Mouse (Mus musculus) midbrain, embryonic 11.5 days (tissue): ENCODE measurements at regions not wholly inside any gene's neighbourhood (a gene's known extent, or its start where the extent isn't known, plus 50 kb on each side); places are given as distances from the start of the nearest gene placed in this dataset.

Experiments used
- ATAC-seq: fragments of 200-750 bp; cut with Nextera tagmentation; 2 replicates; pipeline ENCODE4 v1.8.0; 2017; ENCODE audit warnings: moderate TSS enrichment, moderate library complexity; ENCODE audit not compliant: low FRiP score
- DNase-seq: peaks from one replicate; pipeline ENCODE4 v3.0.0; 2015; ENCODE audit warnings: low spot score; ENCODE audit errors: missing footprints
- H3K27ac ChIP-seq: fragments of 300-500 bp; sonication (generic); 2 replicates; pipeline ENCODE4 v1.5.1; 2014; ENCODE audit warnings: low read depth, low read length
- H3K27me3 ChIP-seq: fragments of 300-500 bp; sonication (generic); 2 replicates; pipeline ENCODE4 v1.6.1; 2014; ENCODE audit warnings: mild to moderate bottlenecking, low read length, moderate library complexity, mixed read lengths; ENCODE audit not compliant: control insufficient read depth, insufficient read depth
- H3K36me3 ChIP-seq: fragments of 300-500 bp; sonication (generic); 2 replicates; pipeline ENCODE4 v1.6.1; 2014; ENCODE audit warnings: mild to moderate bottlenecking, low read length, moderate library complexity, mixed read lengths; ENCODE audit not compliant: control insufficient read depth, insufficient read depth
- H3K4me1 ChIP-seq: fragments of 300-500 bp; sonication (generic); 2 replicates; pipeline ENCODE4 v1.6.1; 2014; ENCODE audit warnings: low read length; ENCODE audit not compliant: control insufficient read depth, insufficient read depth
- H3K4me2 ChIP-seq: fragments of 300-500 bp; sonication (generic); 2 replicates; pipeline ENCODE4 v1.6.1; 2014; ENCODE audit warnings: mild to moderate bottlenecking, moderate library complexity
- H3K4me3 ChIP-seq: fragments of 300-500 bp; sonication (generic); 2 replicates; pipeline ENCODE4 v1.5.1; 2014; ENCODE audit warnings: low read depth, low read length
- H3K9ac ChIP-seq: fragments of 300-500 bp; sonication (generic); 2 replicates; pipeline ENCODE4 v1.6.1; 2014; ENCODE audit warnings: low read length
- H3K9me3 ChIP-seq: fragments of 300-500 bp; sonication (generic); 2 replicates; pipeline ENCODE4 v1.6.1; 2016; ENCODE audit warnings: low read length; ENCODE audit not compliant: control insufficient read depth
- WGBS: fragments of 180-500 bp; shearing (Covaris S2); extraction: QIAGEN DNeasy Blood & Tissue Kit; methylation state at CpG from one replicate; pipeline ENCODE4 v1.1.7; 2014; 5-methylcytosine and 5-hydroxymethylcytosine counted together

DNA sequence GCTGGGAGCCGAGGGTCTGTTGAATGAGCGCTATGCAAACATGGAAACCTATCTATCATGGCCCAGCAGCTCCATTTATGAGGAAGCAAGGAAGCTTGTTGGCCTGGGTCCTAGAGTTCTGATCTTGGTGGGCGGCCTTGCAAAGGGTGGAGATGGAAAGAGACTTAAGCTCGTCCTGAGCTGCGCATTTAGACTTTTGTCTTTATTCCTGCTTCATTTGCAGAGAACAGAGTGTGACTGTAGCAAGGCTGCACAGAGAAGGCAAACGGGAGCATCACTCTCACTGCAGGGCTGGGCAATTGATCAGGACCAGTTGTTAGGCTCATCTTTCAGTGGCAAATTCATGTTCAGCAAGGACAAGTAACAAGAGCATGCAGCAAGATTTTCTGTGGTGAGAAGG lies 177.2 kb downstream of the Plod2 start:
- Histone ChIP-seq H3K27me3 (no peaks in the 10 kb centered on the region), H3K4me2 (no peak overlapping the region), H3K4me1 (peaks cover 5% of the 10 kb centered on the region; the same call in 1 of the 2 replicates), H3K4me3 (no peak overlapping the region), H3K36me3 (no peaks in the 10 kb centered on the region), H3K9me3 (no peaks in the 10 kb centered on the region), H3K9ac (no peak overlapping the region), H3K27ac (no peak overlapping the region)
- DNase-seq (no peak), ATAC-seq (no peak)
- WGBS, result 81% methylated on average over 6 of the region's 6 CpGs

DNA sequence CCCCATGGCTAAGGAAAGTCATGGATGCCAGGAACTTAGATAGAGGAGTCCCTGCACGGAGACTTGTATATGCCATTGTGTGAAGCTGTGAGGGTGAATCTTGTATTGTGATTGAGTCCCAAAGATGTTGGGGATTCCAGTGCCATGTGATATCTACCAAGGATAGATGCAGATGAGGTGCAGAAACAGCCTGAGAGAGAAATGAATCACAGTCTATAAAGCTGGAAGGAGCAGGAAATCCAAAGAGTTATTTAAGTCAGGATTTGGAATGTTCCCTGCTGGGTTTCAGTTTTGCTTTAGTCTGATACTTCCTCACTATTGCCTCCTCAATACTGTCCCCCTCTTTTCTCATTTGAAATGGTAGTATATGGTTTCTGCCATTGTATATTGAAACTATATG lies 186.8 kb downstream of the Plod2 start:
- Histone ChIP-seq H3K27me3 (no peaks in the 10 kb centered on the region), H3K27ac (no peak overlapping the region), H3K4me3 (no peak overlapping the region), H3K9ac (no peak overlapping the region), H3K4me2 (no peak overlapping the region), H3K36me3 (no peaks in the 10 kb centered on the region), H3K4me1 (no peaks in the 10 kb centered on the region), H3K9me3 (no peaks in the 10 kb centered on the region)
- no peak for ATAC-seq
- 77% methylated on average over 1 of the region's 1 CpGs for WGBS
- DNase-seq, result no peak

GRCm38 (mm10) chr9:92731396-92731795 lies 189.4 kb downstream of the Plod2 start:
- Histone ChIP-seq H3K4me3 (no peak overlapping the region), H3K27ac (no peak overlapping the region), H3K4me2 (no peak overlapping the region), H3K9me3 (no peaks in the 10 kb centered on the region), H3K27me3 (no peaks in the 10 kb centered on the region), H3K9ac (no peak overlapping the region), H3K36me3 (no peaks in the 10 kb centered on the region), H3K4me1 (no peaks in the 10 kb centered on the region)
- DNase-seq (no peak), ATAC-seq (no peak)
- 88% methylated on average over 3 of the region's 3 CpGs for WGBS

GRCm38 (mm10) chr9:92767532-92767931 lies 225.5 kb downstream of the Plod2 start:
- Histone ChIP-seq H3K27ac (no peak overlapping the region), H3K9me3 (no peaks in the 10 kb centered on the region), H3K4me2 (no peak overlapping the region), H3K4me3 (no peak overlapping the region), H3K9ac (no peak overlapping the region), H3K36me3 (no peaks in the 10 kb centered on the region), H3K4me1 (no peaks in the 10 kb centered on the region), H3K27me3 (no peaks in the 10 kb centered on the region)
- ATAC-seq (no peak), DNase-seq (no peak)

DNA sequence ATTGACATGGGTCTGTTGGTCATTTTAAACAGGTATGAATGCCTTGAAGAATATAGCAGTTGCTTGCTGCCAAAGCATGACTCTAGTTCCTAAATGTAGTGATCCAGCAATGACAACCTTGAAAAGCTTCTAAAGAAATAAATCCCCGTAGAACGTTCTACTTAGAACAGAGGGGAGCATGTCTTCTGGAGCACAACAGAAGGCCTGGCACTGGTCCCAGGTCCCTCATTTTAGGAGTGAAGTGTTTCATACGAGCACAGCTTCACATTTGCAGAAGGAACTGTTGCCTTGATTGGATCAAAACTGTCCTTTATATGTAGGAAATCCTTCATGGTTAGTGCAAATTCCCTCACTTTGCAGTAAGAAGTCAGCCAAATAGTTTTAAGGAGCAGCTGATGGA lies 226.4 kb downstream of the Plod2 start:
- Histone ChIP-seq H3K4me1 (no peaks in the 10 kb centered on the region), H3K36me3 (no peaks in the 10 kb centered on the region), H3K27ac (no peak overlapping the region), H3K9me3 (no peaks in the 10 kb centered on the region), H3K4me3 (no peak overlapping the region), H3K4me2 (no peak overlapping the region), H3K9ac (no peak overlapping the region), H3K27me3 (no peaks in the 10 kb centered on the region)
- 90% methylated on average over 3 of the region's 3 CpGs for WGBS
- ATAC-seq (no peak), DNase-seq (no peak)

DNA sequence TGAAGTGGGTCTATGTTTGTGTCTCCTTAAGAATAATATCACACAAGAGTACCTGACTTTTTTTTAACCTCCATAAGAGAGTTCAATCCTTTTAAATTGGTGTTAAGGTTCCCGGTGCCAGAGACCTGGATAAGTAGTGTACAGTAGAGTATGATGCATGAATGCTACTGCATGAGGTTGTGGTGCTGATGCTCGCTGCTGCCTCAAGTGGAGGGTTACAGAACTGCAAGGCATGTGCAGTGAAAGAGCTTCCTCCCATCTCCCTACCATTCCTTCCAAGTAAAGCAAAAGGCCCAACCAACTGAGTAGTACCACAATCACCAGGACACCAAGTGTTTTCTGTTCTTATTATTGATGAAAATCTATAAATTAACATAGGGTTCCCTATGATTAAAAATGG lies 227.5 kb downstream of the Plod2 start:
- Histone ChIP-seq H3K36me3 (no peaks in the 10 kb centered on the region), H3K9ac (no peak overlapping the region), H3K27ac (no peak overlapping the region), H3K4me2 (no peak overlapping the region), H3K4me3 (no peak overlapping the region), H3K4me1 (no peaks in the 10 kb centered on the region), H3K27me3 (no peaks in the 10 kb centered on the region), H3K9me3 (no peaks in the 10 kb centered on the region)
- DNase-seq (peak; percentile 86), ATAC-seq (no peak)
- 60% methylated on average over 2 of the region's 2 CpGs for WGBS

GRCm38 (mm10) chr9:92771002-92771401 lies 229.0 kb downstream of the Plod2 start:
- no peak for DNase-seq
- 85% methylated on average over 2 of the region's 2 CpGs for WGBS
- H3K4me2 ChIP-seq, result no peak overlapping the region

GRCm38 (mm10) chr9:92771716-92772115 lies 229.7 kb downstream of the Plod2 start:
- Histone ChIP-seq H3K27ac (no peak overlapping the region), H3K4me1 (no peaks in the 10 kb centered on the region), H3K27me3 (no peaks in the 10 kb centered on the region), H3K9ac (no peak overlapping the region), H3K4me3 (no peak overlapping the region), H3K9me3 (no peaks in the 10 kb centered on the region), H3K36me3 (no peaks in the 10 kb centered on the region), H3K4me2 (no peak overlapping the region)
- 79% methylated on average over 3 of the region's 3 CpGs for WGBS
- no peak for ATAC-seq
- no peak for DNase-seq

More at GRCm38 (mm10) chr9:92771002-92771401, 229.0 kb downstream of the Plod2 start:
- Histone ChIP-seq H3K9me3 (no peaks in the 10 kb centered on the region), H3K9ac (no peak overlapping the region), H3K4me3 (no peak overlapping the region), H3K36me3 (no peaks in the 10 kb centered on the region), H3K4me1 (no peaks in the 10 kb centered on the region), H3K27me3 (no peaks in the 10 kb centered on the region), H3K27ac (no peak overlapping the region)
- no peak for ATAC-seq

- no peak overlapping the region for H3K4me2 ChIP-seq
- H3K27me3 ChIP-seq, result no peaks in the 10 kb centered on the region
- no peak overlapping the region for H3K9ac ChIP-seq
- H3K4me1 ChIP-seq, result no peaks in the 10 kb centered on the region
- ATAC-seq (no peak), DNase-seq (no peak)
- H3K9me3 ChIP-seq, result no peaks in the 10 kb centered on the region
- no peak overlapping the region for H3K4me3 ChIP-seq
- H3K36me3 ChIP-seq, result no peaks in the 10 kb centered on the region
- H3K27ac ChIP-seq, result no peak overlapping the region
Observed at GRCm38 (mm10) chr9:92782922-92783454, 241.0 kb downstream of the Plod2 start.

GRCm38 (mm10) chr9:92799695-92800094 lies 257.7 kb downstream of the Plod2 start:
- Histone ChIP-seq H3K4me3 (no peak overlapping the region), H3K4me1 (no peaks in the 10 kb centered on the region), H3K9me3 (no peaks in the 10 kb centered on the region), H3K36me3 (no peaks in the 10 kb centered on the region), H3K4me2 (no peak overlapping the region), H3K27me3 (no peaks in the 10 kb centered on the region), H3K27ac (no peak overlapping the region), H3K9ac (no peak overlapping the region)
- ATAC-seq (no peak), DNase-seq (no peak)
- 82% methylated on average over 1 of the region's 1 CpGs for WGBS
